Mouse (Mus musculus): ENCODE results near the gene Eri3.

DNA sequence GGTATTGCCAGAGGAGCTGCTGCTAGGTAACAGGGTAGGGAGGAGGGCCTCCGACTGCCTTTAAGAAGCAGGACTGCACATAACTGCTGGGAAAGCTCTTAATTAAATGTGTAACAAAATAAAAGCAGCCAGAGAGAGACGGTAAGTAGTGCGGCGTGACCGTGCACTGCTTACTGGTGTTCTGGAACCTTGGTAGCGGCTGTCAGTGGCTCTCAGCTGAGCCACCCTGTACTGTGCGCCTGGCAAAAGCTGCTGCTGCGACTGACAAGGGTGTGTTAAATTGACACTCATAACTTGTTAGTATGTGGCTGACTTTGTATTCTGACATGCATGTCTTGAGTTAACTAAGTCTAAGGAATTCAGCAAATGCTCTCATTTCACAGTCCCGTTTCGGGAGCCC is 45.1 kb downstream of the Eri3 start:
- TF ChIP-seq POLR2A (IDR thresholded peaks at IDR 0.05; ENCODE audit: extremely low read depth, insufficient read depth, low read length), result no peak
- no peak for TF ChIP-seq CTCF (IDR thresholded peaks at IDR 0.05; ENCODE audit: extremely low read depth, insufficient read depth, low read length)

Measured in cortical plate, adult 2 months (tissue).